Mouse (Mus musculus) brain, embryonic 14.5 days (tissue): Measurements from ENCODE around the gene Zfp536.

ENCODE experiments used
- CTCF ChIP-seq: fragments of 200-500 bp; IDR thresholded peaks from 2 replicates; pipeline ENCODE4 v1.5.1; 2012; ENCODE audit warnings: inconsistent platforms, mild to moderate bottlenecking, moderate library complexity, borderline replicate concordance; ENCODE audit not compliant: insufficient read depth, insufficient read length; ENCODE audit errors: extremely low read depth
- POLR2A ChIP-seq: fragments of 200-500 bp; IDR thresholded peaks from 2 replicates; pipeline ENCODE4 v1.6.1; 2012; ENCODE audit warnings: mild to moderate bottlenecking, inconsistent platforms, borderline replicate concordance; ENCODE audit not compliant: poor library complexity, insufficient read depth, insufficient read length, severe bottlenecking; ENCODE audit errors: extremely low read depth

- TF ChIP-seq CTCF (no peak), POLR2A (no peak)
Observed at GRCm38 (mm10) chr7:37820670-37821301, 47.3 kb upstream of the Zfp536 start.
